Comparison of ENCODE assay signal across 7 mouse cellular contexts in genomic region chr8:57487441-57488155, GRCm38 (mm10). TPM values are rescaled to one million over a fixed set of nuclear protein-coding genes. Genes with fewer than 3 reads are reported as not detected.
DNase-seq lines count a peak whose midpoint lies in the region; ATAC-seq lines count a peak whose summit lies in the region.

Gene Sap30 (minus strand): TSS chr8:57487860.

- peak; percentile 99 for DNase-seq in adrenal gland, adult 2 months
- DNase-seq in embryo, embryonic 11.5 days (ENCODE audit: low read depth, low spot score), result peak; percentile 98
- DNase-seq in gastrocnemius, postnatal 36 days, result peak; percentile 97 to 98
- DNase-seq in left cerebral cortex, postnatal 25 days (ENCODE audit: low spot score in 2 of 2), result peak; percentile 97 to 99
- peak; percentile 99 for DNase-seq in midbrain, embryonic 10.5 days (ENCODE audit: low spot score)
- peak; percentile 94 for DNase-seq in right cerebral cortex, postnatal 4 days

- ATAC-seq in intestine, embryonic 15.5 days, result peak; percentile 96

- under 1% methylated on average over 58 of the region's 66 CpGs for WGBS in intestine, embryonic 15.5 days
- under 1% methylated on average over 66 of the region's 66 CpGs for WGBS in midbrain, embryonic 10.5 days

- H3K27ac ChIP-seq in intestine, embryonic 15.5 days, result peak within 1 kb of the TSS; percentile 95
- H3K27ac ChIP-seq in midbrain, embryonic 10.5 days (replicated peaks), result peak within 1 kb of the TSS; percentile 95

- H3K9me3 ChIP-seq in intestine, embryonic 15.5 days, result no peaks in the 10 kb centered on the region
- no peaks in the 10 kb centered on the region for H3K9me3 ChIP-seq in midbrain, embryonic 10.5 days (replicated peaks)

- no peaks in the 10 kb centered on the region for H3K36me3 ChIP-seq in intestine, embryonic 15.5 days
- H3K36me3 ChIP-seq in midbrain, embryonic 10.5 days, result peaks cover 29% of the 10 kb centered on the region

- peak within 1 kb of the TSS; percentile 94 for H3K4me3 ChIP-seq in intestine, embryonic 15.5 days (replicated peaks)
- H3K4me3 ChIP-seq in midbrain, embryonic 10.5 days, result peak within 1 kb of the TSS; percentile 97

- peak within 1 kb of the TSS; percentile 87 for H3K4me2 ChIP-seq in intestine, embryonic 15.5 days (replicated peaks)

- intact Hi-C loops in gastrocnemius, postnatal 36 days (cut with DNase I), result loop anchor here (2.0 kb wide), 1 partner anchor 19 kb away; no protein-coding TSS in a partner anchor
- intact Hi-C loops in left cerebral cortex, postnatal 25 days (cut with DNase I), result loop anchor here (1.0 to 5.0 kb wide), 4 partner anchors 24 to 57 kb away; partner anchors contain the start of gene Hmgb2

- peak within 1 kb of the TSS; percentile 82 for H3K9ac ChIP-seq in intestine, embryonic 15.5 days

- 0 out of 2 replicates have a peak, but pooled peaks cover 3% of the 10 kb centered on the region for H3K4me1 ChIP-seq in intestine, embryonic 15.5 days (replicated peaks)
- peaks cover 16% of the 10 kb centered on the region for H3K4me1 ChIP-seq in midbrain, embryonic 10.5 days

- no peaks in the 10 kb centered on the region for H3K27me3 ChIP-seq in intestine, embryonic 15.5 days (replicated peaks)
- no peaks in the 10 kb centered on the region for H3K27me3 ChIP-seq in midbrain, embryonic 10.5 days (ENCODE audit: low read depth, poor library complexity, severe bottlenecking)

RNA-seq across cellular contexts. Expression of gene Sap30, which starts in this region (rescaled TPM):
- total RNA-seq in adrenal gland, adult 2 months (2021), result 10 to 100 TPM; 13.3 to 13.7 TPM
- polyA plus RNA-seq in adrenal gland, adult 2 months (2012; rRNA removed), result 8.9 and 12.9 TPM in 2 replicates
- 10 to 100 TPM; 11.7 to 14.2 TPM for total RNA-seq in gastrocnemius, postnatal 36 days (2021)
- polyA plus RNA-seq in intestine, embryonic 15.5 days (2015; fragmentation: Nextera tagmentation; extraction: Ambion mirVana), result 29.2 and 37.7 TPM in 2 replicates
- 1 to 10 TPM; 8.3 to 8.6 TPM for total RNA-seq in left cerebral cortex, postnatal 25 days (2021)
- 78.9 and 86.9 TPM in 2 replicates for polyA plus RNA-seq in midbrain, embryonic 10.5 days (2016; fragmentation: Nextera tagmentation; extraction: Ambion mirVana)

Comparison
In these comparisons a context has a peak if more than half of its experiments do, and no peak if none do; other contexts are left out.
1. Peak in every context shown above with its lines: DNase-seq, ATAC-seq, H3K4me3 ChIP-seq and H3K27ac ChIP-seq.